Mouse (Mus musculus) liver, adult 2 months (tissue): ENCODE measurements at regions not wholly inside any gene's neighbourhood (a gene's known extent, or its start where the extent isn't known, plus 50 kb on each side); places are given as distances from the start of the nearest gene placed in this dataset.

ENCODE experiments used
- CTCF ChIP-seq: fragments of 200-500 bp; IDR thresholded peaks from 2 replicates; pipeline ENCODE4 v1.5.1; 2011; ENCODE audit warnings: low read depth, low read length, control low read depth
- POLR2A ChIP-seq: fragments of 200-500 bp; IDR thresholded peaks from 2 replicates; pipeline ENCODE4 v1.6.1; 2011; ENCODE audit warnings: low read length, control low read depth; ENCODE audit not compliant: insufficient read depth; ENCODE audit errors: extremely low read depth

GRCm38 (mm10) chr5:134836489-134836888 lies 70.0 kb downstream of the Tmem270 start:
- no peak for TF ChIP-seq POLR2A
- TF ChIP-seq CTCF, result no peak
